Mouse (Mus musculus) intestine, embryonic 14.5 days (tissue): Measurements from ENCODE around the gene Wdfy4. TPM values are rescaled to one million over a fixed set of nuclear protein-coding genes. Genes with fewer than 3 reads are reported as not detected.

ENCODE experiments used
- ATAC-seq: fragments of 200-750 bp; cut with Nextera tagmentation; replicated peaks from 2 replicates; pipeline ENCODE4 v1.8.0; 2017; ENCODE audit warnings: low read depth, moderate number of reproducible peaks, moderate TSS enrichment, moderate library complexity; ENCODE audit not compliant: low FRiP score, low TSS enrichment
- DNase-seq: peaks from one replicate; pipeline ENCODE4 v3.0.0-alpha.2; 2018; ENCODE audit warnings: low spot score
- H3K27ac ChIP-seq: fragments of 300-500 bp; sonication (generic); 2 replicates; pipeline ENCODE4 v1.5.1; 2014; ENCODE audit warnings: low read depth, mild to moderate bottlenecking, control low read depth
- H3K27me3 ChIP-seq: fragments of 300-500 bp; sonication (generic); replicated peaks from 2 replicates; pipeline ENCODE4 v1.6.1; 2014; ENCODE audit warnings: low read length, control low read depth; ENCODE audit not compliant: control insufficient read depth, insufficient read depth
- H3K36me3 ChIP-seq: fragments of 300-500 bp; sonication (generic); 2 replicates; pipeline ENCODE4 v1.6.1; 2014; ENCODE audit warnings: low read length, control low read depth; ENCODE audit not compliant: control insufficient read depth, insufficient read depth
- H3K4me1 ChIP-seq: fragments of 300-500 bp; sonication (generic); replicated peaks from 2 replicates; pipeline ENCODE4 v1.6.1; 2014; ENCODE audit warnings: low read length, control low read depth, mixed read lengths; ENCODE audit not compliant: control insufficient read depth, insufficient read depth
- H3K4me2 ChIP-seq: fragments of 300-500 bp; sonication (generic); 2 replicates; pipeline ENCODE4 v1.6.1; 2014; ENCODE audit warnings: low read length
- H3K4me3 ChIP-seq: fragments of 300-500 bp; sonication (generic); 2 replicates; pipeline ENCODE4 v1.5.1; 2014; ENCODE audit warnings: low read depth, low read length, control low read depth, mixed read lengths
- H3K9ac ChIP-seq: fragments of 300-500 bp; sonication (generic); 2 replicates; pipeline ENCODE4 v1.6.1; 2014; ENCODE audit warnings: mild to moderate bottlenecking, low read length
- H3K9me3 ChIP-seq: fragments of 300-500 bp; sonication (generic); 2 replicates; pipeline ENCODE4 v1.6.1; 2016; ENCODE audit warnings: low read length, control low read depth; ENCODE audit not compliant: control insufficient read depth
- WGBS: fragments of 180-500 bp; shearing (Covaris S2); extraction: QIAGEN DNeasy Blood & Tissue Kit; methylation state at CpG from one replicate; pipeline ENCODE4 v1.1.7; 2014; 5-methylcytosine and 5-hydroxymethylcytosine counted together
- polyA plus RNA-seq: library from polyadenylated mRNA; unstranded; fragments of >200 nt; fragmentation: Nextera tagmentation; extraction: Ambion mirVana; gene quantifications from 2 replicates; pipeline ENCODE4 v1.2.1, GENCODE M21; 2014

The Wdfy4 gene
- polyA plus RNA-seq, 1 experiment from 2014 or later: 0.81 TPM

GRCm38 (mm10) chr14:33081370-33081860 is 103.9 kb downstream of the Wdfy4 start:
- no peak for DNase-seq
- ATAC-seq: no peak
- Histone ChIP-seq H3K4me3 (no peak overlapping the region), H3K9me3 (no peaks in the 10 kb centered on the region), H3K27me3 (no peaks in the 10 kb centered on the region), H3K4me1 (no peaks in the 10 kb centered on the region; the same call in 1 of the 2 replicates), H3K36me3 (no peaks in the 10 kb centered on the region), H3K4me2 (no peak overlapping the region), H3K27ac (no peak overlapping the region), H3K9ac (no peak overlapping the region)
- WGBS: 85% methylated on average over 6 of the region's 6 CpGs

- no peaks in the 10 kb centered on the region; the same call in 1 of the 2 replicates for H3K4me1 ChIP-seq
- H3K27ac ChIP-seq: no peak overlapping the region
- no peaks in the 10 kb centered on the region for H3K36me3 ChIP-seq
- no peaks in the 10 kb centered on the region for H3K27me3 ChIP-seq
- DNase-seq: no peak
- H3K4me3 ChIP-seq: no peak overlapping the region
- 87% methylated on average over 6 of the region's 6 CpGs for WGBS
- H3K4me2 ChIP-seq: no peak overlapping the region
- H3K9ac ChIP-seq: no peak overlapping the region
- no peaks in the 10 kb centered on the region for H3K9me3 ChIP-seq
- ATAC-seq: no peak
Observed at GRCm38 (mm10) chr14:33078596-33078995, 106.7 kb downstream of the Wdfy4 start.

- ATAC-seq (no peak), DNase-seq (no peak)
- no peaks in the 10 kb centered on the region for H3K36me3 ChIP-seq
- H3K27me3 ChIP-seq: no peaks in the 10 kb centered on the region
- H3K9me3 ChIP-seq: no peaks in the 10 kb centered on the region
- H3K4me2 ChIP-seq: no peak overlapping the region
- H3K4me1 ChIP-seq: no peaks in the 10 kb centered on the region; the same call in 1 of the 2 replicates
- WGBS: 86% methylated on average over 6 of the region's 6 CpGs
- H3K4me3 ChIP-seq: no peak overlapping the region
- no peak overlapping the region for H3K27ac ChIP-seq
- H3K9ac ChIP-seq: no peak overlapping the region
Observed at GRCm38 (mm10) chr14:33078110-33078509, 107.2 kb downstream of the Wdfy4 start.

DNA sequence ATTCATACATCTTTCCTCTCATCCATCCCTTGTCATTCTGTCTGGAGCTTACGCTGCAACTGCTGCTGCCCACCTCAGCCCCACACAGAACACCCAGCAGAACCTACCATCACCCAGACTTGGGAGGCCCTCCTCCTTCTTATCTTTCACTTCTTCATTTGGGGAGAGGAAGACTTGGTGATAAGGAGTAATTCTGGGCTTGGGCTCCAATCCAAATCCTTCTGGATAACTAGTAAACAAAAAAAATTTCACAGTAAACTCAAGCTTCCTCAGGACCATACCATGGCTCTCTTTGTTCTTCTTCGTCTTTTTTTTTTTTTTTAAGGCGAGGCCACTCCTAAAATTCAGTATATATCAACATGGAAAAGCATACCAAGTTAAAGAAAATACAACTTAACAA is 112.0 kb downstream of the Wdfy4 start:
- no peak overlapping the region for H3K4me3 ChIP-seq
- no peaks in the 10 kb centered on the region for H3K36me3 ChIP-seq
- no peaks in the 10 kb centered on the region for H3K27me3 ChIP-seq
- no peak for DNase-seq
- ATAC-seq: no peak
- no peak overlapping the region for H3K27ac ChIP-seq
- H3K4me2 ChIP-seq: no peak overlapping the region
- H3K9ac ChIP-seq: no peak overlapping the region
- 79% methylated on average over 3 of the region's 3 CpGs for WGBS
- H3K9me3 ChIP-seq: no peaks in the 10 kb centered on the region
- H3K4me1 ChIP-seq: no peaks in the 10 kb centered on the region

DNA sequence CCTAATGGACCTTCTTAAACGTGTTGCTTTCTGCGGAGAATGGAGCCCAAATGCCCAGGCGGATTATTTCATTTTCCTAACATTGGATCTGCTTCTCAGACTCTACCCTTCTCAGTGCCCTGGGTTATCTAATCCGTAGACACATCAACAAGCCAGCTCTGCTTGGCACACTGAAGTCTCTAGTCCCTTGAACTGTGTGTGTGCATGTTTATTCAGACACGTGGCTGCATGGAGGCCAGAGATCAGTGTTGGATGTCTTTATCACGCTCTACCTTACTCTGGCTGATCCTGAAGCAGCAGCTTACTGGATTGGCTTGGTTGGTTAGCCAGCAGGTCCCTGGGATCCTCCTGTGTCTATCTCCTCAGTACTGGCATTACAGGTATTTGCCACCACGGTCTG is 113.0 kb downstream of the Wdfy4 start:
- Histone ChIP-seq H3K9me3 (no peaks in the 10 kb centered on the region), H3K9ac (no peak overlapping the region), H3K4me2 (no peak overlapping the region), H3K4me3 (no peak overlapping the region), H3K27me3 (no peaks in the 10 kb centered on the region), H3K36me3 (no peaks in the 10 kb centered on the region), H3K27ac (no peak overlapping the region), H3K4me1 (no peaks in the 10 kb centered on the region)
- no peak for DNase-seq
- 84% methylated on average over 7 of the region's 7 CpGs for WGBS
- no peak for ATAC-seq

DNA sequence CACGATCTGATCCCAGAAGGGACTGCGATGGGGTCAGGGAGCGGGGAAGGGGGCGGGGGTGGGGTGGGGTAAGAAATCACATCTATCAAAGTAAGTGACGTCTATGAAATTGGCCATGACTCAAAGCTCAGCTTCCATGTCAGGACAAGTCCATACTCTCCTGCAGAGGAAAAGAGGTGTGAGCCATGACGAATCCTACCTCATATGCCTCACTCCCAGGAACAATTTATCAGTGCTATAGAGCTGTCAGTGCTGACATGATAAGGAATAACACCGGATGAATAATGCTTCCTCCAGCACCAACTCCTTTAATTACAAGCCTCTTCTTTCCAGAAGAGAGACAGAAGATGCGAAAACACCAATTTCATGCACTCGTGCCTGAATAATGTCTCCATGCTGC is 117.6 kb downstream of the Wdfy4 start:
- ATAC-seq: no peak

DNA sequence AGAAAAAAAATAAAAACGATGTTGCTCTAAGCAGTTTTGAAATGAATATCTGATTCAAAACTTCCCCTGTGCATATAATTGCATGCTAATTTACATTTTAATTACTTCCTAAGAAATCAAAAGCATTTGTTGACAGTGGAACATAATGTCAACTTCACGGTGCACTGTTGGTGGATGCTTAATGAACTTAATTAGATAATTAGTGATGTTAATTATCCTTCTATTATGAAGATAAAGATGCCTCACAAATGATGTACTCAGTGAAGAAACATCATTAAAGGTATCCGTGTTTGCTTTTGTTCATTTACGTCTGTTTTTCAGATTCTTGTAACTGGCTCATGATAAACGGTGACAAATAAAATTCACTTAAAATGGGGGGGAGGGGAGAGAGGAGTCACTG is 122.3 kb downstream of the Wdfy4 start:
- H3K36me3 ChIP-seq: no peaks in the 10 kb centered on the region
- no peak overlapping the region for H3K4me3 ChIP-seq
- H3K4me2 ChIP-seq: no peak overlapping the region
- H3K27ac ChIP-seq: no peak overlapping the region
- 83% methylated on average over 5 of the region's 5 CpGs for WGBS
- DNase-seq: no peak
- H3K4me1 ChIP-seq: no peaks in the 10 kb centered on the region
- H3K9me3 ChIP-seq: no peaks in the 10 kb centered on the region
- no peak overlapping the region for H3K9ac ChIP-seq
- H3K27me3 ChIP-seq: no peaks in the 10 kb centered on the region
- ATAC-seq: no peak

More for the DNA sequence above, 117.6 kb downstream of the Wdfy4 start:
- Histone ChIP-seq H3K4me2 (no peak overlapping the region), H3K9me3 (no peaks in the 10 kb centered on the region), H3K27ac (no peak overlapping the region), H3K9ac (no peak overlapping the region), H3K36me3 (no peaks in the 10 kb centered on the region), H3K27me3 (no peaks in the 10 kb centered on the region), H3K4me3 (no peak overlapping the region), H3K4me1 (no peaks in the 10 kb centered on the region)
- no peak for DNase-seq
- 79% methylated on average over 9 of the region's 9 CpGs for WGBS

DNA sequence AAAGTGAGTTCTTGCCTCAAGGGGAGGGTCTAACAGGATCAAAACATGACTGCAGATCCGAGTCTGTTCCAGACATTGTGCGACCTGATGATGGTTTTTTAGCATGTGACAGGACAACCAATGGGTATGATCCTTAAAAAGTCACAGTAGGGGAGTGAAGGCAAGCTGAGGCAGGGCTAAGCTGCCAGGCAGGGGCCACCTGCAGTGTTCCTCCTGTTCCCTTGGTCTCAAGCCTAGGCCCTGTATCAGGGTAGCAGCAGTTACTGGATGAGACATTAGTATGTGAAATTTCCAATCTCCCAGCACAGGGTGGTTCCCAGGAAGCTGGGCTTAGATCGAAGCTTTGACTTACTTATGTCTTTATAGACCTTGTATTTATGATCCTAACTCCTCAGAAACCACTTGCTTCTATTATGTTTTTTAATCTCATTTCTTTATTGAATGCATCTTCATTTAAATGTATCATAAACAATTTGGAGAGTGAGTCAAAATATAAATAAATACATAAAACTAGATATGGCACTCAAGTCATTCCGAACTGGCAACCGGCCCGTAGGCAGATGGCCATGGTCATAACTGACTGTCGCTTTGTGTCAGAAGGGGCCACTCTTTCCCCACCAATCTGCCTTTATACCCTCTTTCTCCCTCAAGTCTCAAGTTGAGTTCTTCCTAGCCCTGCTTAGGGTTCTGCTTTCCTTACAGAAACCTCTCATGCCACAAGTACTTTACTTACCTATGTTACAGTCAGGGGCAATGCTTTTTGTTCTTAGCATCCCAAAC is 126.2 kb downstream of the Wdfy4 start:
- H3K27ac ChIP-seq: no peak overlapping the region
- no peak overlapping the region for H3K4me3 ChIP-seq
- H3K4me1 ChIP-seq: no peaks in the 10 kb centered on the region
- 91% methylated on average over 7 of the region's 7 CpGs for WGBS
- DNase-seq: no peak
- no peak for ATAC-seq
- no peaks in the 10 kb centered on the region for H3K27me3 ChIP-seq
- no peaks in the 10 kb centered on the region for H3K9me3 ChIP-seq
- no peak overlapping the region for H3K9ac ChIP-seq
- H3K36me3 ChIP-seq: no peaks in the 10 kb centered on the region
- H3K4me2 ChIP-seq: no peak overlapping the region

GRCm38 (mm10) chr14:33053441-33053840 is 131.9 kb downstream of the Wdfy4 start:
- Histone ChIP-seq H3K4me2 (no peak overlapping the region), H3K9ac (no peak overlapping the region), H3K4me3 (no peak overlapping the region), H3K36me3 (no peaks in the 10 kb centered on the region), H3K4me1 (no peaks in the 10 kb centered on the region), H3K27me3 (no peaks in the 10 kb centered on the region), H3K27ac (no peak overlapping the region), H3K9me3 (no peaks in the 10 kb centered on the region)
- ATAC-seq (no peak), DNase-seq (no peak)
- 67% methylated on average over 8 of the region's 8 CpGs for WGBS
